Mouse (Mus musculus): ENCODE results near the gene Numbl. TPM values are rescaled to one million over a fixed set of nuclear protein-coding genes. Genes with fewer than 3 reads are reported as not detected.

Numbl gene
- total RNA-seq (2021) = 100 to 1,000 TPM; 117 to 126 TPM

DNA sequence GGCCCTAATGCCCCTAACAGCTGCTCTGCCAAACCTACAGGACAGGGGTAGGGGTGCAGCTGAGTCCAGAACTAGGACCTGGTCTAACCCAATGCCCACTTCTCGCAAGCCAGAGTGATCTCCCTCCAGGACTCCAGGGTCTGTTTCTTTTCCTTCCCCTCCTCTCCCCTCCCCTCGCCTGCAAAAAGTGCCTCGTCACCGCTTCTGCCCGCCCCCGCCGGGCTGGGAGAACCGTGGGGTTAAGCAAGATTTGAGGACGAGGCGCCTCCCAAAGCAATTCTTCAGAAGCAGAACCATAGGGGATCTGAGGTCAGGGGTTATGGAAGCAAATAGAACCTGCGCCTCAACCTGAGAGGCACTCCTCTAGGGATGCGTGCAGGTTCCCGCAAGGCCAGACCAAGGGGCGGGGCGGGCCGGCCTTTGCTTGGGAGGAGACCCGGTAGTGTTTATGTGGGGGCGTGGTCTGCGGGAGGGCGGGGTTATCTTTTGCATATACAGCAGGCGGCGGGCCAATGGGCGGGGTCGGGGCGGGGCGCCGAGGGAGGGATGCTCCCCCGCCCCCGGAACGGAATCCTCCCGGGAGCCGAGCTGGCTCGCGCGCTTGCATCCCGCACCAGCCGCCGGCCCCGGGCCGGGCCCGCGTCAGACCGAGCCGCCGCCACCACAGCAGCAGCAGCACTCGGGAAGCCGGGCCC, at the start of gene Numbl:
Numbl (plus strand) TSS at position 229 of the 695 bp plus-strand sequence.
- peak; percentile 80 to 96 for DNase-seq (ENCODE audit: extremely low spot score in 1 of 2, low spot score in 2 of 2)
- intact Hi-C loops (cut with DNase I) = no loop called here

GRCm38 (mm10) chr7:27212626-27213025, 45.6 kb upstream of the Numbl start:
- intact Hi-C loops (cut with DNase I) = no loop called here
- no peak for DNase-seq (ENCODE audit: extremely low spot score in 1 of 2, low spot score in 2 of 2)

- DNase-seq (ENCODE audit: extremely low spot score in 1 of 2, low spot score in 2 of 2) = no peak
- intact Hi-C loops (cut with DNase I) = no loop called here
These were observed 39.6 kb upstream of the Numbl start for GRCm38 (mm10) chr7:27218586-27218985.

DNA sequence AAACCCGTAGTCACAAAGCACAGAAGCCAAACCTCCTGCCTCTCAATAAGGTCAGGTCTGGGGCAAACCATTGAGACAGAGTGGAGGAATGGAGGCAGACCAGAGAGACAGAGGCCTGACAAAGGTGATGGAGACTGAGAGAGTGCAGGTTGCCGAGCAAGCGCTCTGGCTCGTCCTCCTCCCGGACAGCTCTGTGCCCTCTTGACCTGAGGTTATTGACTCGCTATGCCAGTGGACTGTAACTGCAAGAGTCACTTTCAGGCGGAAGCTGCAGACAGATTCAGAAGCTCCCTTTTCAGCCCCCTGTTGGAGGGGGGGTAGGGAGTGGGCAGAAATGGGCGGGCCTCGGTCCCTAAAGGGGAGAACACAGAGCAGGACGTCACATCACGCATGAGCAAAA, 38.3 kb upstream of the Numbl start:
- intact Hi-C loops (cut with DNase I) = no loop called here
- DNase-seq (ENCODE audit: extremely low spot score in 1 of 2, low spot score in 2 of 2) = no peak

- intact Hi-C loops (cut with DNase I) = no loop called here
- no peak for DNase-seq (ENCODE audit: extremely low spot score in 1 of 2, low spot score in 2 of 2)
These were observed 36.3 kb upstream of the Numbl start for GRCm38 (mm10) chr7:27221939-27222338.

- intact Hi-C loops (cut with DNase I) = no loop called here
- DNase-seq (ENCODE audit: extremely low spot score in 1 of 2, low spot score in 2 of 2) = no peak
These were observed 35.7 kb upstream of the Numbl start for GRCm38 (mm10) chr7:27222538-27222937.

DNA sequence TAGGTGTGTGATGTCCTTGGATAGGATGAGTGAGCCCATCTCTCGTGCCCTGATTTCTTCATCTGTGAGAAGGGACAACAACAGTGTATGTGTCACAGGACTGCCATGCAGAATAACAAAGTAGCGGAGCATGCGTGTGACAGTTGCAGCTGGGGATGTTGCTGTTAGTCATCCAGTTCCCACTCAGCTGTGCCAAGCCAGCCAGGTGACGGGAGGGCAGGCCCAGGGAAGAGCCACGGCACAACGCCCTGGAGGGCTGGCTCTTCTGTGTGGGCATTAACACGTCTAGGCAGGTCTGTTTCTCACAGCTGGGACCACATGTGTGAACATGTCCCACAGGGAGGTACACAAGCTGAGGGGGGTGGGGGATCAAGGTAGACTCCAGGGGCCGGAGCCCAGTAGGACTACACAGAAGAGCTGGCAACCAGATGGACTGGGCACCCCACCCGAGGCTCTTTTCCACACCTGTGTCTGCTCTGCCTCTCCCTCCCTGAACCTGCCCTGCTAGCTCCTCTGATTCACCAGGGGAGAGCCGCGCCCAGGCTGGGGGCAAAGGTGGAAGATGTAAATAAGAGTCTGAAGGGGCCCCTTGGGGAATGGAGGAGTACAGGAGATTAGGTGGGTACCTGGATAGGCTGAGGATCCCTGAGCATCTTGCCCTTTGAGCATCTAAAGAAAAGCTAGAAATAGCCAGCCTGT, 33.2 kb upstream of the Numbl start:
- intact Hi-C loops (cut with DNase I) = no loop called here
- DNase-seq (ENCODE audit: extremely low spot score in 1 of 2, low spot score in 2 of 2) = peak in 1 of 2 experiments; percentile 55

GRCm38 (mm10) chr7:27227276-27227675, 31.0 kb upstream of the Numbl start:
- no peak for DNase-seq (ENCODE audit: extremely low spot score in 1 of 2, low spot score in 2 of 2)
- intact Hi-C loops (cut with DNase I) = no loop called here

DNA sequence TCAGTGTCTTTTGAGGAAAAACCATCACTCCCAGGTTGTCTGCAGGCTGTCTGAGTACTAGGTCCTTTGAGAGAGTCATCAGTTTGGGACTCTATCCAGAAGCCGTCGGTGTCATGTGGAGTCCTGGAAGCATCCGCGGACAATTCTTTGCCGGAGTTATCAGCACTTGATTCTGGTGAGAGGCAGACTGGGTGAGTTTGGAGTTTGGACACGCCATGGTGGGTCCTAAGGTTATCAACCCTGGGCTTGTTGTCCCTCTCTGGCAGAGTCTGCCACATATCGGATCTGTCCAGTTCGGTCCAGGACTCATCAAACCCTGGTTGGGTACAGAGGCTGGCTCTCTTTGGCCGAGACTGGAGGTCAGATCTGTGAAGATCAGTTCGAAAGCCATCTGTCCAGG, 30.6 kb upstream of the Numbl start:
- intact Hi-C loops (cut with DNase I) = no loop called here
- DNase-seq (ENCODE audit: extremely low spot score in 1 of 2, low spot score in 2 of 2) = no peak

GRCm38 (mm10) chr7:27228281-27228821, 29.9 kb upstream of the Numbl start, which contains the start of gene Itpkc:
Itpkc (minus strand) TSS chr7:27228661.
- intact Hi-C loops (cut with DNase I) = no loop called here
- peak; percentile 91 to 96 for DNase-seq (ENCODE audit: extremely low spot score in 1 of 2, low spot score in 2 of 2)

GRCm38 (mm10) chr7:27228865-27229264, 29.4 kb upstream of the Numbl start:
- DNase-seq (ENCODE audit: extremely low spot score in 1 of 2, low spot score in 2 of 2) = no peak
- intact Hi-C loops (cut with DNase I) = no loop called here

GRCm38 (mm10) chr7:27230781-27231180, 27.5 kb upstream of the Numbl start:
- no peak for DNase-seq (ENCODE audit: extremely low spot score in 1 of 2, low spot score in 2 of 2)
- intact Hi-C loops (cut with DNase I) = no loop called here

DNA sequence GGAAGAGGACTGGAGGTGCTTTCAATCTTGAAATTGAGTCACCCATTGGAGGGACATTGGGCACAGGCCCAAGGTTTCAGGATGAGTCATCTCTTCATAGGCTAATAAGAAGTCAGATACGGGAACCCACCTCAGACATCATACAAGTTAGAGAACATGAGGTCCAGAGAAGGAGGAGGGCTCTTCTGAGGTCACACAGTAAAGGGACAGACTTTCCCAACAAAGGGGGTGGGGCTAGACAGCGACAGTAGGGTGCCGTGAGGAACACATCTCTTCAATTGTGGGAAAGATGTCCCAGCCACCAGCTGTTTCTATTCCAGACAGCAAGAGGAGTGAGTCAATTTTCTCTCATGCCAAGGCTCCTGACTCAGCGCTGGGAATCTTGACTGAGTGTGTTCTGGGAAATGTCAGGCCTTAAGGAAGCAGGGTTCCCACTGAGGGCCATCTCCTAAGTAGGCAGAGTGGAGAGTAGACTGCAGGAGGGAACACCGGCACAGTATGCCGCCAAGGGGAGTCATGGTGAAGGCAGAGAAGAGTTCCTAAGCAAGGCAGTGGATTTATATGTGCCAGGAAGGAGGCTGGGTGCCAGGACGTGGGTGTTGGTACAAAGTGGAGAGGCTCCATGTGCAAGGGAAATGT, 26.4 kb upstream of the Numbl start:
- intact Hi-C loops (cut with DNase I) = no loop called here
- DNase-seq (ENCODE audit: extremely low spot score in 1 of 2, low spot score in 2 of 2) = peak; percentile 55 to 59

- intact Hi-C loops (cut with DNase I) = no loop called here
- peak; percentile 89 to 97 for DNase-seq (ENCODE audit: extremely low spot score in 1 of 2, low spot score in 2 of 2)
These were observed 25.4 kb upstream of the Numbl start, which contains the start of gene Coq8b for GRCm38 (mm10) chr7:27232781-27233281. Coq8b (plus strand) TSS chr7:27233023.

- intact Hi-C loops (cut with DNase I) = no loop called here
These were observed 24.9 kb upstream of the Numbl start for GRCm38 (mm10) chr7:27233300-27233699.

DNA sequence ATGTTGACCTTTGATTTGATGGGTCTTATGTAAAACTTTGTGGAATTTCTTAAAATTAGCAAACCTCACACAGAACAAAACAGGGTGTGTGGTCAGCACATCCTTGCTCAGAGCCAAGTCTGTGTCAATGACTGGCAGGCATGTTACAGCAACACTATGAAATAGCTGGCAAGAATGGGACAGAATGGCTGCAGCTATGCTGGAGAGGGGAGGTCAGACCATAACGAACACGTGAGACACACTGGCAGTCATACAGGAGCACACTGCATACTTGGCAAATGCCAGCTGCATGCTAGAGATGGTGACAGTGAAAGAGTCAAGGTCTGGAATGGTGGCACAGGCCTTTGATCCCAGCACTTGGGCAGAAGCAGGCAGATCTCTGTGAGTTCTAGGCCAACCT, 22.5 kb upstream of the Numbl start:
- intact Hi-C loops (cut with DNase I) = no loop called here
- no peak for DNase-seq (ENCODE audit: extremely low spot score in 1 of 2, low spot score in 2 of 2)

More at GRCm38 (mm10) chr7:27233300-27233699, 24.9 kb upstream of the Numbl start:
- no peak for DNase-seq (ENCODE audit: extremely low spot score in 1 of 2, low spot score in 2 of 2)

DNA sequence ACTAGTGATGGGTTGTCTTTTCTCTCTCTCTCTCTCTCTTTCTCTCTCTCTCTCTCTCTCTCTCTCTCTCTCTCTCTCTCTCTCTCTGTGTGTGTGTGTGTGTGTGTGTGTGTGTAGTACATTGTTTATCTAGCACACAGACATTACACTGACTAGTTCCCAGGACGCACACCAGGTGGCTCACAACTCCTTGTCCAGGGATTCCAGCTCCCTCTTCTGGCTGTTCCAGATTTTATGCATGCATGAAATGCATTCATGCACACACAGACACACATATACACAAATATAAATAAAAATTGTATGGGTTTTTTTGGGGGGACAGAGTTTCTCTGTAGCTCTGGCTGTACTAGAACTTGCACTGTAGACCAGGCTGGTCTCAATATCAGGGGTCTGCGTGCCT, 20.7 kb upstream of the Numbl start:
- intact Hi-C loops (cut with DNase I) = no loop called here

DNA sequence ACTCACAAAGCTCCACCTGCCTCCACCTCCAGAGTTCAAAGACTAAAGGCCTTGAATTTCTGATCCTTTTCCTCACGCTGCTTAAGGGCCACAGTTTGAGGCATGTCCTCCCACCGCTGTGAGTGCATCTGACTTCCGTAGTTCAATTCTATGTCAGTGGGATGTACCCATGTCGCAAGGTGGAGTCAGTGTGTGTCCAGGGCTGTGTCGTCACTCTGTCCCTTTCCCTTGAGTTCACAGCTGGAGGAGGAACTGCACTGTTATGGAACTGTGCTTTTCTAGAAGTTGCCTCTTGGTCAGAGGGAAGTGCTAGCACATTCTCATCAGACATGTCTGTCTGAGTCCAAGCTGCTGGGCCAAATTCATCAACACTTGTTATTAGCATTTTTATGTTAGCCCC, 19.7 kb upstream of the Numbl start:
- intact Hi-C loops (cut with DNase I) = no loop called here
- no peak for DNase-seq (ENCODE audit: extremely low spot score in 1 of 2, low spot score in 2 of 2)

More for the DNA sequence above, 20.7 kb upstream of the Numbl start:
- no peak for DNase-seq (ENCODE audit: extremely low spot score in 1 of 2, low spot score in 2 of 2)

GRCm38 (mm10) chr7:27243211-27243610, 15.0 kb upstream of the Numbl start:
- DNase-seq (ENCODE audit: extremely low spot score in 1 of 2, low spot score in 2 of 2) = no peak
- intact Hi-C loops (cut with DNase I) = no loop called here

Measured in left cerebral cortex, postnatal 10 days (tissue).